ENCODE assay signal across 11 mouse cellular contexts in genomic region chr11:59530870-59531535, GRCm38 (mm10). TPM values are rescaled to one million over a fixed set of nuclear protein-coding genes. Genes with fewer than 3 reads are reported as not detected.
DNase-seq lines count a peak whose midpoint lies in the region; ATAC-seq lines count a peak whose summit lies in the region.
"Had no signal": no experiment of that assay in that cellular context is flagged by ENCODE, and none has a peak within 500 bp of the region (broad histone marks: within the 10 kb centered on the region; RNA-seq: fewer than 3 reads in every experiment).

No protein-coding gene starts in this region.

- DNase-seq in kidney, adult 8-10 months, result no peak
- DNase-seq in ZHBTc4 (ENCODE audit: low read depth, low spot score) (peak; percentile 72), adipocyte (ENCODE audit: low spot score) (no peak)
- peak; percentile 70 for DNase-seq in embryo, embryonic 10.5 days (ENCODE audit: low spot score)
- DNase-seq in spleen, postnatal 10 days (ENCODE audit: low spot score in 2 of 2), result no peak
- DNase-seq: lung, postnatal 10 days had no signal

- H3K9ac ChIP-seq in kidney, embryonic 14.5 days (ENCODE audit: low read depth, low read length), result no peak overlapping the region
- no peak overlapping the region for H3K9ac ChIP-seq in limb, embryonic 13.5 days
- H3K9ac ChIP-seq in intestine, embryonic 15.5 days, result no peak overlapping the region
- H3K9ac ChIP-seq: heart, embryonic 13.5 days had no signal

- no peak overlapping the region for H3K4me2 ChIP-seq in kidney, embryonic 14.5 days (replicated peaks; ENCODE audit: low read depth, low read length)
- H3K4me2 ChIP-seq in limb, embryonic 13.5 days (replicated peaks), result no peak overlapping the region
- H3K4me2 ChIP-seq in intestine, embryonic 15.5 days (replicated peaks), result no peak overlapping the region
- H3K4me2 ChIP-seq: heart, embryonic 13.5 days had no signal

- 0 out of 2 replicates have a peak, but pooled peaks cover 3% of the 10 kb centered on the region for H3K4me1 ChIP-seq in kidney, embryonic 14.5 days (ENCODE audit: control insufficient read depth, insufficient read depth, low read length)
- H3K4me1 ChIP-seq in limb, embryonic 13.5 days, result peaks cover 12% of the 10 kb centered on the region
- H3K4me1 ChIP-seq in intestine, embryonic 15.5 days (replicated peaks), result no peaks in the 10 kb centered on the region
- H3K4me1 ChIP-seq: heart, embryonic 13.5 days had no signal

- peak; percentile 93 for ATAC-seq in kidney, embryonic 14.5 days (ENCODE audit: low FRiP score, low TSS enrichment)
- peak; percentile 28; the same call in 1 of the 2 replicates for ATAC-seq in limb, embryonic 13.5 days (ENCODE audit: low FRiP score, low read depth)
- no peak for ATAC-seq in intestine, embryonic 15.5 days

- no peaks in the 10 kb centered on the region for H3K36me3 ChIP-seq in kidney, embryonic 14.5 days (ENCODE audit: control insufficient read depth, insufficient read depth, low read length)
- H3K36me3 ChIP-seq in limb, embryonic 13.5 days, result no peaks in the 10 kb centered on the region
- H3K36me3 ChIP-seq in intestine, embryonic 15.5 days, result no peaks in the 10 kb centered on the region
- H3K36me3 ChIP-seq: heart, embryonic 13.5 days had no signal

- no peaks in the 10 kb centered on the region for H3K27me3 ChIP-seq in kidney, embryonic 14.5 days (ENCODE audit: control insufficient read depth, insufficient read depth, low read length)
- H3K27me3 ChIP-seq in limb, embryonic 13.5 days, result no peaks in the 10 kb centered on the region
- H3K27me3 ChIP-seq in intestine, embryonic 15.5 days (replicated peaks), result no peaks in the 10 kb centered on the region
- H3K27me3 ChIP-seq: CH12.LX; heart, embryonic 13.5 days had no signal

- H3K27ac ChIP-seq in kidney, embryonic 14.5 days (ENCODE audit: low read depth, low read length), result no peak overlapping the region
- H3K27ac ChIP-seq in limb, embryonic 13.5 days, result no peak overlapping the region
- no peak overlapping the region for H3K27ac ChIP-seq in intestine, embryonic 15.5 days
- H3K27ac ChIP-seq: heart, embryonic 13.5 days had no signal

- H3K4me3 ChIP-seq in kidney, embryonic 14.5 days (ENCODE audit: low read length), result no peak overlapping the region
- H3K4me3 ChIP-seq in limb, embryonic 13.5 days, result no peak overlapping the region
- H3K4me3 ChIP-seq in intestine, embryonic 15.5 days (replicated peaks), result no peak overlapping the region
- H3K4me3 ChIP-seq: heart, embryonic 13.5 days had no signal

- H3K9me3 ChIP-seq in kidney, embryonic 14.5 days (ENCODE audit: control insufficient read depth, low read length), result no peaks in the 10 kb centered on the region
- H3K9me3 ChIP-seq in limb, embryonic 13.5 days, result no peaks in the 10 kb centered on the region
- H3K9me3 ChIP-seq in intestine, embryonic 15.5 days, result no peaks in the 10 kb centered on the region
- H3K9me3 ChIP-seq: heart, embryonic 13.5 days had no signal

- WGBS in kidney, embryonic 14.5 days, result 42% methylated on average over 6 of the region's 6 CpGs
- 74% methylated on average over 6 of the region's 6 CpGs for WGBS in limb, embryonic 13.5 days
- WGBS in intestine, embryonic 15.5 days, result 69% methylated on average over 6 of the region's 6 CpGs

RNA-seq across cellular contexts. Expression of gene Zkscan17, which starts 4.5 kb away (rescaled TPM):
- 17.9 and 27.4 TPM in 2 replicates for polyA plus RNA-seq in kidney, embryonic 14.5 days (2014; fragmentation: Nextera tagmentation; extraction: Ambion mirVana)
- 26.1 and 26.8 TPM in 2 replicates for polyA plus RNA-seq in limb, embryonic 13.5 days (2015; fragmentation: Nextera tagmentation; extraction: Ambion mirVana)
- 16.3 and 16.4 TPM in 2 replicates for polyA plus RNA-seq in intestine, embryonic 15.5 days (2015; fragmentation: Nextera tagmentation; extraction: Ambion mirVana)

RNA-seq across cellular contexts. Expression of gene Nlrp3, which starts 10.4 kb away (rescaled TPM):
- polyA plus RNA-seq in kidney, embryonic 14.5 days (2014; fragmentation: Nextera tagmentation; extraction: Ambion mirVana), result 0.10 and 0.22 TPM in 2 replicates
- 0.19 and 0.34 TPM in 2 replicates for polyA plus RNA-seq in limb, embryonic 13.5 days (2015; fragmentation: Nextera tagmentation; extraction: Ambion mirVana)
- polyA plus RNA-seq in intestine, embryonic 15.5 days (2015; fragmentation: Nextera tagmentation; extraction: Ambion mirVana), result 0.35 and 0.36 TPM in 2 replicates

RNA-seq across cellular contexts. Expression of gene Olfr222, which starts 45.0 kb away (rescaled TPM):
- polyA plus RNA-seq in kidney, embryonic 14.5 days (2014; fragmentation: Nextera tagmentation; extraction: Ambion mirVana), result not detected in 2 replicates
- polyA plus RNA-seq in limb, embryonic 13.5 days (2015; fragmentation: Nextera tagmentation; extraction: Ambion mirVana), result not detected in 2 replicates
- polyA plus RNA-seq in intestine, embryonic 15.5 days (2015; fragmentation: Nextera tagmentation; extraction: Ambion mirVana), result not detected in 2 replicates
- polyA plus RNA-seq: heart, embryonic 13.5 days had no signal

RNA-seq across cellular contexts. Expression of gene Zfp867, which starts 58.7 kb away (rescaled TPM):
- 9.9 and 10.3 TPM in 2 replicates for polyA plus RNA-seq in kidney, embryonic 14.5 days (2014; fragmentation: Nextera tagmentation; extraction: Ambion mirVana)
- 10.8 and 11.0 TPM in 2 replicates for polyA plus RNA-seq in limb, embryonic 13.5 days (2015; fragmentation: Nextera tagmentation; extraction: Ambion mirVana)
- 4.7 and 5.3 TPM in 2 replicates for polyA plus RNA-seq in intestine, embryonic 15.5 days (2015; fragmentation: Nextera tagmentation; extraction: Ambion mirVana)

Comparison
In these comparisons a context has a peak if more than half of its experiments do, and no peak if none do; other contexts are left out.
1. DNase-seq: peak in ZHBTc4 (single experiment) and embryo, embryonic 10.5 days (single experiment); none in kidney, adult 8-10 months (0 of 2), spleen, postnatal 10 days (0 of 2) and adipocyte (single experiment).